Mouse (Mus musculus): ENCODE results near the gene Zwint.

- TF ChIP-seq EP300 (IDR thresholded peaks at IDR 0.05) (no peak), CTCF (IDR thresholded peaks at IDR 0.05) (no peak)
These were observed at the start of gene Zwint for GRCm38 (mm10) chr10:72654270-72655016.

Measured in lung, postnatal 0 days (tissue).